Mouse (Mus musculus) frontal cortex, postnatal 25 days (tissue): Measurements from ENCODE around the gene Plagl2.

Experiments
- DNase-seq, 2 experiments: peaks; one replicate each; pipeline ENCODE4 v3.0.0; 2022; ENCODE audit warnings: low spot score in 2 of 2

The Plagl2 gene

GRCm38 (mm10) chr2:153191242-153191641, 50.0 kb downstream of the Plagl2 start:
- no peak for DNase-seq

DNA sequence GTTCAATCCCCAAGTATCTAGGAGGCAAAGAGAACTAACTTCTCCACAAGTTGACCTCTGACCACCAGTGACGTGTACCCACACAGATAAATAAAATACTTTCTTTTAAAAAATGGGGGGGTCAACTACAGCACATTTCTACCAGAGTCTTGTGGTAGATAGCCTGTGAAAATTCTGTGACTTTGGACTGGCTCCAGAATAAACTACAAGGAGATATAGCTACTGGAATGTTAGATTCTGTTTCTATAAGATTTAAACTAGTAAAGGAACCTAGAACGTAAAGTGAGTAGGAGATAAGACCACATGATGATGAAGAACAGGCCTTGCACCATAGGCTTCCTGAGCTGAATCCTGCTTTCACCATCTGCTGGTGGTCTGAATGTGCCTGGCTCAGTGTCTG, 53.4 kb downstream of the Plagl2 start:
- DNase-seq, result no peak

GRCm38 (mm10) chr2:153186176-153186591, 55.0 kb downstream of the Plagl2 start:
- no peak for DNase-seq

DNA sequence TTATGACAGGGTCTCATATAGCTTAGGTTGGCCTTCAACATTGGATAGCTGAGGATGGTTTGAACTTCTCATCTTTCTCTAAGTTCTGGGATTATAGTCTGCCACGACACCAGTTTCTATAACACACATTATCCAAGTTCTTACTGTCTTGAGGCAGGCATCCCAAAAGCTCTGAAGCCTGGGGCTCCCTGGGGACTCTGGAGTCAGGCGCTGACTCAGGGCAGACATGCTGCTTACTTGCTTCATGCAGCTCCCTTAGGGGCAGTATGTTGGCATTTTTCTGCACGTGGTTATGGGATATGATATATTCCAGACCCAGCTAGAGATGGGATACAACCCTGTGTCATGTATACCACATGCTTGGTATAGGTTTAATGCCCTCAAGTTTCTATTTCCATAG, 61.3 kb downstream of the Plagl2 start:
- no peak for DNase-seq

GRCm38 (mm10) chr2:153179126-153179860, 61.9 kb downstream of the Plagl2 start:
- DNase-seq, result no peak
